In the genomic region with DNA sequence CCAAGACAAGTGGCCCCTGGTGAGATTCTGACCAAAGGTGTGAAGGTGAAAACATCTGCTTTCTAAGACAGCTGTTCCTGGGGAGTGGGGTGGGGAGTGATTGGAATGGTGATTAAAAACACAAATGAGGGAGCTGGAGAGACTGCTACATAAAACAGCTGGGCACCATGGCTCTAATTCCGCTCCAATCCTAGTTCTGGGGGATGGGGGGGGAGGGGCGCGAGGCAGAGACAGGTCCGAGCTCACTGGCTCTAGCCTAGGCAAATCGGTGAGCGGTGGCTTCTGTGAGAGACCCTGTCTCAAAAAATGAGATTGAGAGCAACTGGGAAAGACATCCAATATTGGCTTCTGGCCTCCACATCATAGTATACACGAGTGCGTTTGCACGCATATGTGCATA, we compare ENCODE assay signal across 21 mouse cellular contexts. TPM values are rescaled to one million over a fixed set of nuclear protein-coding genes. Genes with fewer than 3 reads are reported as not detected.
DNase-seq lines count a peak whose midpoint lies in the region; ATAC-seq and TF ChIP-seq lines count a peak whose summit lies in the region.
"Had no signal": no experiment of that assay in that cellular context is flagged by ENCODE, and none has a peak within 500 bp of the region (broad histone marks: within the 10 kb centered on the region; RNA-seq: fewer than 3 reads in every experiment).

No protein-coding gene starts in this region.

- H3K4me2 ChIP-seq in heart, embryonic 14.5 days (ENCODE audit: low read length): peak overlapping the region; percentile 59
- H3K4me2 ChIP-seq in lung, embryonic 16.5 days (ENCODE audit: low read depth, low read length): no peak overlapping the region
- H3K4me2 ChIP-seq: limb, embryonic 15.5 days; lung, embryonic 15.5 days; midbrain, embryonic 12.5 days had no signal

- intact Hi-C loops in heart, adult 2 months (cut with DNase I): no loop called here

- peaks cover 57 to 86% of the 10 kb centered on the region in 2 experiments for H3K4me1 ChIP-seq in heart, embryonic 14.5 days (ENCODE audit: control insufficient read depth in 2 of 2, insufficient read depth in 2 of 2, low read length in 2 of 2)
- H3K4me1 ChIP-seq in heart, adult 2 months (ENCODE audit: control insufficient read depth, insufficient read depth, low read length): peaks cover 39% of the 10 kb centered on the region
- H3K4me1 ChIP-seq in lung, embryonic 16.5 days (replicated peaks; ENCODE audit: control insufficient read depth, insufficient read depth, low read length): peaks cover 20% of the 10 kb centered on the region
- H3K4me1 ChIP-seq in lung, adult 2 months (ENCODE audit: control insufficient read depth, insufficient read depth, low read length): peaks cover 19% of the 10 kb centered on the region

- no peak for TF ChIP-seq CTCF in heart, adult 2 months (IDR thresholded peaks at IDR 0.05)
- no peak for TF ChIP-seq CTCF in lung, adult 2 months (IDR thresholded peaks at IDR 0.05; ENCODE audit: insufficient read depth, low read length)

- H3K9me3 ChIP-seq in heart, embryonic 14.5 days (ENCODE audit: control insufficient read depth, low read length): no peaks in the 10 kb centered on the region
- H3K9me3 ChIP-seq in lung, embryonic 16.5 days (ENCODE audit: control insufficient read depth, low read length): no peaks in the 10 kb centered on the region
- H3K9me3 ChIP-seq: G1E; limb, embryonic 15.5 days; lung, embryonic 15.5 days; midbrain, embryonic 12.5 days had no signal

- TF ChIP-seq POLR2A in heart, adult 2 months (IDR thresholded peaks at IDR 0.05; ENCODE audit: insufficient read depth, low read depth, low read length): no peak
- TF ChIP-seq POLR2A in lung, adult 2 months (IDR thresholded peaks at IDR 0.05; ENCODE audit: borderline replicate concordance, extremely low read depth, low read depth, low read length): no peak

- H3K27ac ChIP-seq in heart, embryonic 14.5 days (replicated peaks in 1 of 2; ENCODE audit: control insufficient read depth in 1 of 2, insufficient read depth in 1 of 2, low read depth in 2 of 2, low read length in 2 of 2): peak overlapping the region; percentile 85 to 86
- H3K27ac ChIP-seq in heart, adult 2 months: no peak overlapping the region; the same call in 1 of the 2 replicates
- no peak overlapping the region for H3K27ac ChIP-seq in lung, embryonic 16.5 days (ENCODE audit: low read length)
- H3K27ac ChIP-seq: left cerebral cortex, adult 2 months; limb, embryonic 15.5 days; lung, embryonic 15.5 days; midbrain, embryonic 12.5 days had no signal

- H3K79me2 ChIP-seq in heart, adult 2 months (replicated peaks; ENCODE audit: control insufficient read depth, insufficient read depth, low read length): peaks cover 2% of the 10 kb centered on the region; the same call in 1 of the 2 replicates

- peak overlapping the region in 1 of 2 experiments; percentile 5; a peak in 1 of 4 replicates for H3K4me3 ChIP-seq in heart, embryonic 14.5 days (ENCODE audit: control insufficient read depth in 1 of 2, insufficient read depth in 1 of 2, low read depth in 1 of 2, low read length in 2 of 2)
- no peak overlapping the region for H3K4me3 ChIP-seq in heart, adult 2 months
- H3K4me3 ChIP-seq in lung, embryonic 16.5 days (ENCODE audit: low read length): no peak overlapping the region
- no peak overlapping the region for H3K4me3 ChIP-seq in lung, adult 2 months (replicated peaks; ENCODE audit: extremely low read depth, low read depth, low read length)
- H3K4me3 ChIP-seq: left cerebral cortex, adult 2 months; limb, embryonic 15.5 days; lung, embryonic 15.5 days; midbrain, embryonic 12.5 days had no signal

- H3K27me3 ChIP-seq in heart, embryonic 14.5 days (ENCODE audit: control insufficient read depth, insufficient read depth, low read length): no peaks in the 10 kb centered on the region
- H3K27me3 ChIP-seq in heart, adult 2 months (ENCODE audit: control insufficient read depth, insufficient read depth, low read length): no peaks in the 10 kb centered on the region
- no peaks in the 10 kb centered on the region for H3K27me3 ChIP-seq in lung, embryonic 16.5 days (ENCODE audit: control insufficient read depth, insufficient read depth, low read depth, low read length)
- H3K27me3 ChIP-seq: limb, embryonic 15.5 days; lung, embryonic 15.5 days; midbrain, embryonic 12.5 days had no signal

- peak; percentile 43 for DNase-seq in embryo, embryonic 10.5 days (ENCODE audit: low spot score)
- no peak for DNase-seq in embryo, embryonic 10 days (ENCODE audit: low spot score)
- no peak for DNase-seq in heart, adult 2 months
- DNase-seq in lung, adult 2 months: no peak
- no peak for DNase-seq in layer of hippocampus, adult 9-11 months
- DNase-seq in c-Kit-positive CD71-positive TER-119-positive erythroid progenitor cells, embryonic 14.5 days (ENCODE audit: low spot score): no peak
- DNase-seq: adrenal gland, adult 2 months; cerebellum, adult 11 months; kidney, adult 18-20 months; kidney, postnatal 14 days; thymus, postnatal 36 days had no signal

- no peak for ATAC-seq in heart, embryonic 14.5 days (ENCODE audit: insufficient number of reproducible peaks, insufficient read depth, low FRiP score, low read depth)
- 0 out of 2 replicates have a peak, but pooled peaks have one; percentile 1 for ATAC-seq in lung, embryonic 16.5 days (ENCODE audit: low read depth)
- ATAC-seq: CD4-positive, CD25-positive, alpha-beta regulatory T cell, adult 4 months; forebrain, embryonic 14.5 days; hindbrain, embryonic 16.5 days had no signal

- H3K9ac ChIP-seq in heart, embryonic 14.5 days (ENCODE audit: low read length): peak overlapping the region; percentile 59
- H3K9ac ChIP-seq in heart, adult 2 months (ENCODE audit: low read depth, low read length): no peak overlapping the region
- H3K9ac ChIP-seq in lung, embryonic 16.5 days (ENCODE audit: low read length): no peak overlapping the region
- H3K9ac ChIP-seq: limb, embryonic 15.5 days; lung, embryonic 15.5 days; midbrain, embryonic 12.5 days had no signal

- H3K36me3 ChIP-seq in heart, embryonic 14.5 days (ENCODE audit: control insufficient read depth, insufficient read depth, low read length): no peaks in the 10 kb centered on the region
- H3K36me3 ChIP-seq in heart, adult 2 months (ENCODE audit: control insufficient read depth, insufficient read depth, low read length): peaks cover 8% of the 10 kb centered on the region
- H3K36me3 ChIP-seq in lung, embryonic 16.5 days (ENCODE audit: control insufficient read depth, insufficient read depth, low read length): no peaks in the 10 kb centered on the region
- H3K36me3 ChIP-seq: limb, embryonic 15.5 days; lung, embryonic 15.5 days; midbrain, embryonic 12.5 days had no signal

- 18% methylated on average over 9 of the region's 9 CpGs for WGBS in heart, embryonic 14.5 days
- WGBS in heart, adult 2 months: 41% methylated on average over 9 of the region's 9 CpGs
- WGBS in lung, embryonic 16.5 days: 31% methylated on average over 9 of the region's 9 CpGs
- 61% methylated on average over 9 of the region's 9 CpGs for WGBS in lung, adult 2 months

- no peak for TF ChIP-seq EP300 in heart, adult 2 months (IDR thresholded peaks at IDR 0.05; ENCODE audit: insufficient read depth, low read depth, low read length)

RNA-seq across cellular contexts. Expression of gene Fryl, which starts 24.2 kb away (rescaled TPM):
- 30.5 and 35.0 TPM in 2 replicates for polyA plus RNA-seq in heart, embryonic 14.5 days (2014; fragmentation: Nextera tagmentation; extraction: Ambion mirVana)
- 10 to 100 TPM; 32.9 to 40.7 TPM for total RNA-seq in heart, adult 2 months (2021)
- polyA plus RNA-seq in heart, adult 2 months (2012; rRNA removed): 25.9 and 27.4 TPM in 2 replicates
- 20.3 and 20.4 TPM in 2 replicates for polyA plus RNA-seq in lung, embryonic 16.5 days (2015; fragmentation: Nextera tagmentation; extraction: Ambion mirVana)
- 59.5 and 72.1 TPM in 2 replicates for polyA plus RNA-seq in lung, adult 2 months (2012; rRNA removed)

Comparison
In these comparisons a context has a peak if more than half of its experiments do, and no peak if none do; other contexts are left out.
1. H3K27ac ChIP-seq: peak in heart, embryonic 14.5 days (2 of 2); none in heart, adult 2 months (single experiment) and lung, embryonic 16.5 days (single experiment).